Mouse (Mus musculus) right cerebral cortex, adult 18-20 months (tissue): Measurements from ENCODE around the gene Atp6v1g2.

Experiments
- DNase-seq: peaks from one replicate; pipeline ENCODE4 v3.0.0; 2022; ENCODE audit warnings: mixed read lengths

The Atp6v1g2 gene

GRCm38 (mm10) chr17:35233114-35233980 is at the start of gene Atp6v1g2:
Atp6v1g2 (plus strand) TSS chr17:35233660.
- DNase-seq, result no peak

GRCm38 (mm10) chr17:35185639-35186611 is 47.5 kb upstream of the Atp6v1g2 start:
- DNase-seq, result no peak

- no peak for DNase-seq
These were observed 46.8 kb upstream of the Atp6v1g2 start for GRCm38 (mm10) chr17:35186681-35187080.

- no peak for DNase-seq
These were observed 46.1 kb upstream of the Atp6v1g2 start for GRCm38 (mm10) chr17:35187345-35187744.

- DNase-seq, result no peak
These were observed 45.4 kb upstream of the Atp6v1g2 start, which contains the start of gene Lst1 for GRCm38 (mm10) chr17:35187959-35188610. Lst1 (minus strand) TSS chr17:35188439.

- no peak for DNase-seq
These were observed 44.3 kb upstream of the Atp6v1g2 start for GRCm38 (mm10) chr17:35189186-35189585.

- DNase-seq, result no peak
These were observed 43.4 kb upstream of the Atp6v1g2 start for GRCm38 (mm10) chr17:35190096-35190495.

- DNase-seq, result no peak
These were observed 41.7 kb upstream of the Atp6v1g2 start for GRCm38 (mm10) chr17:35191723-35192122.

- DNase-seq, result no peak
These were observed 40.5 kb upstream of the Atp6v1g2 start for GRCm38 (mm10) chr17:35192924-35193323.

GRCm38 (mm10) chr17:35193881-35194843 is 39.3 kb upstream of the Atp6v1g2 start, which contains the start of gene Ltb:
Ltb (plus strand) TSS chr17:35194439.
- DNase-seq, result no peak

- no peak for DNase-seq
These were observed 38.4 kb upstream of the Atp6v1g2 start for GRCm38 (mm10) chr17:35194844-35195630.

GRCm38 (mm10) chr17:35195631-35196320 is 37.7 kb upstream of the Atp6v1g2 start:
- peak; percentile 79 for DNase-seq

GRCm38 (mm10) chr17:35196321-35196641 is 37.2 kb upstream of the Atp6v1g2 start:
- DNase-seq, result no peak

GRCm38 (mm10) chr17:35197126-35197525 is 36.3 kb upstream of the Atp6v1g2 start:
- DNase-seq, result no peak

GRCm38 (mm10) chr17:35198029-35198428 is 35.4 kb upstream of the Atp6v1g2 start:
- DNase-seq, result no peak

GRCm38 (mm10) chr17:35198946-35199345 is 34.5 kb upstream of the Atp6v1g2 start:
- DNase-seq, result no peak

- DNase-seq, result no peak
These were observed 33.1 kb upstream of the Atp6v1g2 start for GRCm38 (mm10) chr17:35200398-35200797.

- DNase-seq, result no peak
These were observed 32.3 kb upstream of the Atp6v1g2 start for GRCm38 (mm10) chr17:35201128-35201527.

- no peak for DNase-seq
These were observed 31.7 kb upstream of the Atp6v1g2 start, which contains the start of gene Tnf for GRCm38 (mm10) chr17:35201787-35202186. Tnf (minus strand) TSS chr17:35202007.

- no peak for DNase-seq
These were observed 31.0 kb upstream of the Atp6v1g2 start for GRCm38 (mm10) chr17:35202442-35202841.
